Mouse (Mus musculus): Measurements from ENCODE around the gene Enah.

GRCm38 (mm10) chr1:182066527-182067465 is 47.0 kb upstream of the Enah start:
- no peak for TF ChIP-seq POLR2A (IDR thresholded peaks at IDR 0.05; ENCODE audit: low read depth, low read length)
- TF ChIP-seq CTCF (IDR thresholded peaks at IDR 0.05; ENCODE audit: borderline replicate concordance, insufficient read depth, low read length): no peak

Data from embryonic fibroblast, embryonic 13.5 days (primary cell).